Mouse (Mus musculus) midbrain, embryonic 11.5 days (tissue): ENCODE measurements at regions not wholly inside any gene's neighbourhood (a gene's known extent, or its start where the extent isn't known, plus 50 kb on each side); places are given as distances from the start of the nearest gene placed in this dataset.

ENCODE experiments used
- ATAC-seq: fragments of 200-750 bp; cut with Nextera tagmentation; 2 replicates; pipeline ENCODE4 v1.8.0; 2017; ENCODE audit warnings: moderate TSS enrichment, moderate library complexity; ENCODE audit not compliant: low FRiP score
- DNase-seq: peaks from one replicate; pipeline ENCODE4 v3.0.0; 2015; ENCODE audit warnings: low spot score; ENCODE audit errors: missing footprints
- H3K27ac ChIP-seq: fragments of 300-500 bp; sonication (generic); 2 replicates; pipeline ENCODE4 v1.5.1; 2014; ENCODE audit warnings: low read depth, low read length
- H3K27me3 ChIP-seq: fragments of 300-500 bp; sonication (generic); 2 replicates; pipeline ENCODE4 v1.6.1; 2014; ENCODE audit warnings: mild to moderate bottlenecking, low read length, moderate library complexity, mixed read lengths; ENCODE audit not compliant: control insufficient read depth, insufficient read depth
- H3K36me3 ChIP-seq: fragments of 300-500 bp; sonication (generic); 2 replicates; pipeline ENCODE4 v1.6.1; 2014; ENCODE audit warnings: mild to moderate bottlenecking, low read length, moderate library complexity, mixed read lengths; ENCODE audit not compliant: control insufficient read depth, insufficient read depth
- H3K4me1 ChIP-seq: fragments of 300-500 bp; sonication (generic); 2 replicates; pipeline ENCODE4 v1.6.1; 2014; ENCODE audit warnings: low read length; ENCODE audit not compliant: control insufficient read depth, insufficient read depth
- H3K4me2 ChIP-seq: fragments of 300-500 bp; sonication (generic); 2 replicates; pipeline ENCODE4 v1.6.1; 2014; ENCODE audit warnings: mild to moderate bottlenecking, moderate library complexity
- H3K4me3 ChIP-seq: fragments of 300-500 bp; sonication (generic); 2 replicates; pipeline ENCODE4 v1.5.1; 2014; ENCODE audit warnings: low read depth, low read length
- H3K9ac ChIP-seq: fragments of 300-500 bp; sonication (generic); 2 replicates; pipeline ENCODE4 v1.6.1; 2014; ENCODE audit warnings: low read length
- H3K9me3 ChIP-seq: fragments of 300-500 bp; sonication (generic); 2 replicates; pipeline ENCODE4 v1.6.1; 2016; ENCODE audit warnings: low read length; ENCODE audit not compliant: control insufficient read depth
- WGBS: fragments of 180-500 bp; shearing (Covaris S2); extraction: QIAGEN DNeasy Blood & Tissue Kit; methylation state at CpG from one replicate; pipeline ENCODE4 v1.1.7; 2014; 5-methylcytosine and 5-hydroxymethylcytosine counted together

GRCm38 (mm10) chr12:16304701-16305377 is 305.9 kb downstream of the Lpin1 start:
- 88% methylated on average over 9 of the region's 9 CpGs for WGBS
- H3K4me1 ChIP-seq, result no peaks in the 10 kb centered on the region
- no peaks in the 10 kb centered on the region for H3K9me3 ChIP-seq
- DNase-seq (no peak), ATAC-seq (no peak)
- no peaks in the 10 kb centered on the region for H3K27me3 ChIP-seq
- no peak overlapping the region for H3K4me2 ChIP-seq
- H3K4me3 ChIP-seq, result no peak overlapping the region
- no peaks in the 10 kb centered on the region for H3K36me3 ChIP-seq
- H3K9ac ChIP-seq, result no peak overlapping the region
- no peak overlapping the region for H3K27ac ChIP-seq

DNA sequence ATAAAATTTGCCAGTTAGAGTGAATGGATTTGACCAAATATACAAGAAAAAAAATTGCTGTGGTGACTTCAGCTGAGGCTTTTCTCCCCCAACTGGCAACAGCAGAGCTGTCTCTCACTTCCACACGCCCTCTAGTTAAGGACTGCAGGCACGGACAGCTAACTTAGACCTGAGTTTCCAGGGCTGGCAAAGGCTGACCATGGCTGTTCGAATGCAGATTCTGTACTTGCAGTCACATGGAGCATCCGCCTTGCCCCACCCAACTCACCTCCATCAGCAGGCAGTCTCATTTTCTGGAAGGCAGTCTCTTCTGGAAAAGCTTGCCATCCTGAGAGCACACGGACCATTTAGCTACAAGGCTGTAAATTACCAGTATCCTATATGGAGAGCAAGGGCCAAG is 325.7 kb downstream of the Lpin1 start:
- Histone ChIP-seq H3K27ac (no peak overlapping the region), H3K9me3 (no peaks in the 10 kb centered on the region), H3K9ac (no peak overlapping the region), H3K36me3 (no peaks in the 10 kb centered on the region), H3K4me1 (no peaks in the 10 kb centered on the region), H3K4me2 (no peak overlapping the region), H3K27me3 (no peaks in the 10 kb centered on the region), H3K4me3 (no peak overlapping the region)
- no peak for DNase-seq
- WGBS, result 79% methylated on average over 5 of the region's 5 CpGs
- ATAC-seq, result no peak

DNA sequence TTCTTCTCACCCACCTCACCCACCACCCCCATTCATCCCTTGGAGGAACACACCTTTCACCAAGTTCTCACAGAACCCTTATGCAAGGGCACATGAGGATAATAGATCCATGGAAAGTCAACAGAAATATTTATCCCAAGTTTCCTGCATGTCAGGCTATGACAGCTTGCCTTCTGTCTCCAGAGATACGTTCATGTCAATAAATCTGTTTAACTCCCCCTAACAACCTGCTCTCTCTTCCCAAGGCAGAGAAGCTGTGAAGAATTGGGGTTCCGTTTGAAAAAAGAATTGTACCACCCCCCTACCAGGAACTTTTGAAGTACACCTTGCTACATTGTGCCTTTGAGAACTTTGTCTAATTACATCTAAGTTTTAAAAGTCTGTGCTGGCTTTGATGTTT is 331.6 kb downstream of the Lpin1 start:
- Histone ChIP-seq H3K4me2 (no peak overlapping the region), H3K36me3 (no peaks in the 10 kb centered on the region), H3K4me1 (peaks cover 4% of the 10 kb centered on the region; the same call in 1 of the 2 replicates), H3K27me3 (no peaks in the 10 kb centered on the region), H3K9ac (no peak overlapping the region), H3K4me3 (no peak overlapping the region), H3K27ac (no peak overlapping the region), H3K9me3 (no peaks in the 10 kb centered on the region)
- ATAC-seq (no peak), DNase-seq (no peak)
- 82% methylated on average over 2 of the region's 2 CpGs for WGBS

DNA sequence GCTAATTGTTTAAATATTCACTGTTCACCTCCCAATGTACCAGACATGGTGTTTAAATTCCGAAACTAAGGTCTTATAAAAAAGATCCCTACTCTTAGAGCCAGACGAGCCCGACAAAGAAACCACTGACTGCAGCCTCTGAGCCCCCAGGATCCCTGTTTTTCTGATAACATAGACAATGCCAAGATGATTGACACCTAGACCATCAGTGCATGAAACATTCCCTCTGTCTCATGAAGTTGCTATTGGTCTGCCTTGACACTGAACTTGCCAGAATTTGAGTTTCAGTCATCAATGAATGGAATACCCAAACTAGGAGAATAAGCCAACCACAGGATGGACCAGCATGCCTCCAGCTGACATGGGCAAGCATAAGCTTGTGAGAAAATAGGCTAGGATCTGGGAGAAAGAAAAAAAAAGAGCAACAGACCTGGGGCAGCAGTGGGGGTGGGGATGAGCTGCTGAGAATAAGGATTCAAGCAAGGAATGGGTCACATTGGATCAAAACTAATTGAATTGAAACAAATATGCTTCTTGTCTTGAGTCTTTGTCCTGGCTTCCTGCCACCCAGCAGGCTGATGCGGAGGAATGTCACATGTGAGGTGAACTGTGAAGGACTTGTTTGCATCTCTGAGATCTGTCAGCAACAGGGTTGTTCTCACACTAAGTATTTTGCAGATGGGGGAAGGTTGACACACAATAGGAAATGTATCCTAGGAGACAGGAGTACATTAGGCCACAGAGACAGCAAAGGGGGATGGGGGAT is 333.0 kb downstream of the Lpin1 start:
- peaks cover 4% of the 10 kb centered on the region; the same call in 1 of the 2 replicates for H3K4me1 ChIP-seq
- H3K27me3 ChIP-seq, result no peaks in the 10 kb centered on the region
- H3K4me3 ChIP-seq, result no peak overlapping the region
- no peaks in the 10 kb centered on the region for H3K36me3 ChIP-seq
- H3K9me3 ChIP-seq, result no peaks in the 10 kb centered on the region
- DNase-seq (no peak), ATAC-seq (peak; percentile 77)
- H3K27ac ChIP-seq, result no peak overlapping the region
- no peak overlapping the region for H3K4me2 ChIP-seq
- WGBS, result 46% methylated on average over 4 of the region's 4 CpGs
- no peak overlapping the region for H3K9ac ChIP-seq

DNA sequence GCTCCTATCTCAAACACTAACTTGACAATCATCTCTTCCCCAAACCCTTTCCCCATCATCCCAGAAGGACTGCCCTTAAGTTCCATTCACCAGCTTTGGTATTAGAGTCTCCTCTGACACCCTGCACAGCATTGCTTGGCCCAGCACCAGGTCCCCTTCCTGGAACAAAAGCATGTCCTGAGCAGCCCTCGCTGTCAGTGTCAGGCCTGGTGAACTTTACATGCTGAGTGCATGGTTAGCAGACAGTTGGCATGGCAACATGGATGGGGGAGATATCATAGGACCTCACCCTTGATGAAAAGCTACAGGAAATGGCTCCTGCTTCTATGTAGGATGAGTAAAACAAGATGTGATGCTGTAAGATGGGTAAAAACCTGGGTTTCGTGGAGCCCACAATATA is 333.6 kb downstream of the Lpin1 start:
- Histone ChIP-seq H3K9ac (no peak overlapping the region), H3K27me3 (no peaks in the 10 kb centered on the region), H3K36me3 (no peaks in the 10 kb centered on the region), H3K9me3 (no peaks in the 10 kb centered on the region), H3K4me3 (no peak overlapping the region), H3K27ac (no peak overlapping the region), H3K4me2 (no peak overlapping the region), H3K4me1 (peaks cover 4% of the 10 kb centered on the region; the same call in 1 of the 2 replicates)
- no peak for DNase-seq
- ATAC-seq, result no peak
- WGBS, result 63% methylated on average over 2 of the region's 2 CpGs

GRCm38 (mm10) chr12:16276301-16276700 is 334.5 kb downstream of the Lpin1 start:
- no peaks in the 10 kb centered on the region for H3K9me3 ChIP-seq
- no peak for DNase-seq
- WGBS, result 92% methylated on average over 4 of the region's 4 CpGs

GRCm38 (mm10) chr12:16272441-16272840 is 338.3 kb downstream of the Lpin1 start:
- ATAC-seq (no peak), DNase-seq (no peak)
- H3K4me3 ChIP-seq, result no peak overlapping the region
- no peaks in the 10 kb centered on the region for H3K9me3 ChIP-seq
- no peak overlapping the region for H3K9ac ChIP-seq
- no peaks in the 10 kb centered on the region for H3K36me3 ChIP-seq
- H3K27ac ChIP-seq, result no peak overlapping the region
- no peaks in the 10 kb centered on the region for H3K4me1 ChIP-seq
- H3K27me3 ChIP-seq, result no peaks in the 10 kb centered on the region
- no peak overlapping the region for H3K4me2 ChIP-seq

More at GRCm38 (mm10) chr12:16276301-16276700, 334.5 kb downstream of the Lpin1 start:
- Histone ChIP-seq H3K27ac (no peak overlapping the region), H3K4me3 (no peak overlapping the region), H3K4me1 (peaks cover 4% of the 10 kb centered on the region; the same call in 1 of the 2 replicates), H3K4me2 (no peak overlapping the region), H3K9ac (no peak overlapping the region), H3K27me3 (no peaks in the 10 kb centered on the region), H3K36me3 (no peaks in the 10 kb centered on the region)
- no peak for ATAC-seq

DNA sequence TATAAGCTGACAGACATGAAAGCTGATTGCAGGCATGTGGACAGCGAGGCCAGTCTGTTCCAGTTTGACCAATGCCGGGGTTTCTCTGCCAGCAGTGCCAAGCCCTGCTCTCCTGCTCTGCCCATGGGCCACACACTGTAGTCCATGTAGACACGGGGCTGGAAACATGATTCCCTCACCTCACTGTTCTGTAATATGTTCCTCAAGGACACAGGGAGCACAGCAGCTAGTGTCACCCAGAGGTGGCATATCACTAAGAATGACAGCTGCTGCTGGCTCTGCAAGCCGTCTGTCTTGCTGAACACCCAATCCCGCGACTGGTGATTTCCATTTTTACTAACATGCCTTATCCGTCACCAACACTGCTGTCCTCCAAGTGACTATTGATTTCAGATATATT is 339.9 kb downstream of the Lpin1 start:
- no peaks in the 10 kb centered on the region for H3K4me1 ChIP-seq
- no peaks in the 10 kb centered on the region for H3K27me3 ChIP-seq
- H3K27ac ChIP-seq, result no peak overlapping the region
- H3K9ac ChIP-seq, result no peak overlapping the region
- no peaks in the 10 kb centered on the region for H3K9me3 ChIP-seq
- H3K36me3 ChIP-seq, result no peaks in the 10 kb centered on the region
- DNase-seq (no peak), ATAC-seq (no peak)
- H3K4me3 ChIP-seq, result no peak overlapping the region
- H3K4me2 ChIP-seq, result no peak overlapping the region
- WGBS, result 88% methylated on average over 7 of the region's 7 CpGs

DNA sequence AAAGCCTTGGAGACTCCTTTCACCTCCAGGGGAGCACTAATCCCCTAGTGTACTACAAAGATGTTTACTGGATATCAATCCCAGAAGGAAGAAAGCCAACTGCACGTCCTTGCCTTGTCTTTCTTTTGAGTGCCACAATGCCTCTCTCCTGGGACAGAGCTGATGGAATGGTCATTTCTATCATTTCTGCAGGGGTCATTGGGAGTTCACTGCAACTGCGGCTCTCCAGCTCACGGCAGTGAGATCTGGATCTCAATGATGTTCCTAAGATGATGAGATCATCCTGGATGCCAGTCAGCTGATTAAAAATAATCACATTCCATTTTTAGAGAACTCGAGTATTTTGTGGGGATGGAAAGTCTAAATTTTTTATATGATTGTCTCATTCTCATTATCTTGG is 341.1 kb downstream of the Lpin1 start:
- Histone ChIP-seq H3K27ac (no peak overlapping the region), H3K4me1 (no peaks in the 10 kb centered on the region), H3K4me3 (no peak overlapping the region), H3K9ac (no peak overlapping the region), H3K9me3 (no peaks in the 10 kb centered on the region), H3K4me2 (no peak overlapping the region), H3K27me3 (no peaks in the 10 kb centered on the region), H3K36me3 (no peaks in the 10 kb centered on the region)
- DNase-seq (no peak), ATAC-seq (no peak)
- 72% methylated on average over 4 of the region's 4 CpGs for WGBS
